In the genomic region with DNA sequence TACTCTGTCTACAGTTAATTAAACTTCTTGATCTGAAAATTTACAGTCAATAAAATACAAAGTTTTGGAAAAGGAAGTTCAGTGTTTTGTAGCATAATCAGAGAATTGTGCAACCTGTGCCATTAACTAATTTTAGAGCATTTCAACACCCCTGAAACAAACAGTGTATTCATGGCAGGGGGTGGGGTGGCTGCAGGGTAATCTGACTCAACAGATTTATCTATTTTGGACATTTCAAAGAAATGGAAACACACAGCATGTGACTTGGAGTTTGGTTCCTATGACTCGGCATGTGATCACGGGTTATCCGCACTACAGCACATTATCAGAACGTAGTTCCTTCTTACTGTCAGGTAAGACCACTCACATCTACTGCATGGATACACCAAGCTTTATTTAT, we compare ENCODE assay signal across 17 mouse cellular contexts. TPM values are rescaled to one million over a fixed set of nuclear protein-coding genes. Genes with fewer than 3 reads are reported as not detected.
DNase-seq lines count a peak whose midpoint lies in the region.
"Had no signal": no experiment of that assay in that cellular context is flagged by ENCODE, and none has a peak within 500 bp of the region (broad histone marks: within the 10 kb centered on the region; RNA-seq: fewer than 3 reads in every experiment).

No protein-coding gene starts in this region.

- 80% methylated on average over 4 of the region's 4 CpGs for WGBS in heart, embryonic 10.5 days

- no peaks in the 10 kb centered on the region for H3K9me3 ChIP-seq in heart, embryonic 10.5 days
- H3K9me3 ChIP-seq: forebrain, embryonic 12.5 days; heart, embryonic 13.5 days; hindbrain, embryonic 10.5 days; kidney, embryonic 15.5 days; midbrain, embryonic 10.5 days had no signal

- H3K4me1 ChIP-seq in heart, embryonic 10.5 days: no peaks in the 10 kb centered on the region
- H3K4me1 ChIP-seq: forebrain, embryonic 12.5 days; heart, embryonic 13.5 days; kidney, embryonic 15.5 days; midbrain, embryonic 10.5 days had no signal

- no peak overlapping the region for H3K4me3 ChIP-seq in heart, embryonic 10.5 days
- H3K4me3 ChIP-seq: forebrain, embryonic 12.5 days; heart, embryonic 13.5 days; hindbrain, embryonic 10.5 days; kidney, embryonic 15.5 days; midbrain, embryonic 10.5 days had no signal

- H3K27ac ChIP-seq in heart, embryonic 10.5 days: no peak overlapping the region
- H3K27ac ChIP-seq: forebrain, embryonic 12.5 days; heart, embryonic 13.5 days; hindbrain, embryonic 10.5 days; kidney, embryonic 15.5 days; liver, embryonic 14.5 days; midbrain, embryonic 10.5 days had no signal

- H3K27me3 ChIP-seq in heart, embryonic 10.5 days (ENCODE audit: insufficient read depth, poor library complexity, severe bottlenecking): no peaks in the 10 kb centered on the region
- H3K27me3 ChIP-seq: forebrain, embryonic 12.5 days; heart, embryonic 13.5 days; kidney, embryonic 15.5 days had no signal

- peaks cover 37% of the 10 kb centered on the region for H3K36me3 ChIP-seq in heart, embryonic 10.5 days

- DNase-seq in 3T3-L1 (ENCODE audit: low read depth, low spot score) (peak; percentile 70), 416B (ENCODE audit: low read depth) (peak; percentile 81)
- peak; percentile 44 for DNase-seq in adrenal gland, postnatal 14 days
- DNase-seq in lung, postnatal 14 days: peak; percentile 30
- no peak for DNase-seq in kidney, postnatal 4 days
- no peak for DNase-seq in urinary bladder, postnatal 25 days (ENCODE audit: low spot score)
- DNase-seq in heart, embryonic 10.5 days (ENCODE audit: low spot score): no peak
- no peak for DNase-seq in gastrocnemius, postnatal 25 days
- DNase-seq: cerebellum, adult 18-20 months; gastrocnemius, postnatal 36 days; thymus, postnatal 4 days had no signal

RNA-seq across cellular contexts. Expression of a gene that starts 12.5 kb away (rescaled TPM):
- 17.4 and 19.6 TPM in 2 replicates for total RNA-seq in adrenal gland, postnatal 14 days (2021)
- polyA plus RNA-seq in heart, embryonic 10.5 days (2016; fragmentation: Nextera tagmentation; extraction: Ambion mirVana): 6.7 and 6.9 TPM in 2 replicates
- 1 to 10 TPM; 9.3 to 9.4 TPM for total RNA-seq in gastrocnemius, postnatal 25 days (2021)

RNA-seq across cellular contexts. Expression of a gene that starts 36.5 kb away (rescaled TPM):
- total RNA-seq in adrenal gland, postnatal 14 days (2021): 19.3 and 31.5 TPM in 2 replicates
- polyA plus RNA-seq in heart, embryonic 10.5 days (2016; fragmentation: Nextera tagmentation; extraction: Ambion mirVana): 5.7 and 6.0 TPM in 2 replicates
- 1 to 10 TPM; 3.0 to 4.6 TPM for total RNA-seq in gastrocnemius, postnatal 25 days (2021)

Comparison
In these comparisons a context has a peak if more than half of its experiments do, and no peak if none do; other contexts are left out.
1. DNase-seq: peak in 3T3-L1 (single experiment), 416B (single experiment), adrenal gland, postnatal 14 days (single experiment) and lung, postnatal 14 days (single experiment); none in kidney, postnatal 4 days (0 of 2), urinary bladder, postnatal 25 days (single experiment), heart, embryonic 10.5 days (single experiment) and gastrocnemius, postnatal 25 days (single experiment).